Mouse (Mus musculus): ENCODE measurements around the gene Kl. TPM values are rescaled to one million over a fixed set of nuclear protein-coding genes. Genes with fewer than 3 reads are reported as not detected.

Kl gene
- polyA plus RNA-seq, 1 experiment from 2014 or later = 0.46 TPM

DNA sequence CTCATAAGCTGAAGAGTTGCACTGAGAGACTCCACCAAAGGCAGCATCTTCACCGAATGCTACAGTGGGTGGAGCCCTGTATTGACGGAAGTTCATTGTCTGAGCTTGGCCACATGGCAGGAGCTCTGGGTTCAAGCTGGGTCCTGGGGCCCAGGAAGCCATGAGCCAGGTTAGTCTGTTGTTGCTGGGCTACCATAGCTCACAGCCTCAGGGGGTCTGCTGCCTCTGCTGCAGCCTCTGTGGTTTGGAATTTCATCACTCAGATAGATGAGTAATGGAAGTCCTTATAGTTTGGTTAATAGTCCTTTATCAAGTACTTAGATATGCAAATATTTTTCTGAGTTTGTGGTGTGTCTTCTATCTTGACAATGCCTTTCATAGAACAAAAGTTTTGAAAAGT lies 32.4 kb upstream of the Kl start:
- Histone ChIP-seq H3K27me3 (ENCODE audit: control insufficient read depth, insufficient read depth, low read length) (no peaks in the 10 kb centered on the region), H3K4me2 (no peak overlapping the region), H3K27ac (ENCODE audit: low read depth, low read length) (no peak overlapping the region), H3K36me3 (ENCODE audit: control insufficient read depth, insufficient read depth, low read length) (no peaks in the 10 kb centered on the region), H3K9me3 (replicated peaks; ENCODE audit: control insufficient read depth, low read length) (no peaks in the 10 kb centered on the region), H3K9ac (ENCODE audit: low read depth, low read length) (no peak overlapping the region), H3K4me1 (ENCODE audit: control insufficient read depth, insufficient read depth, low read length) (no peaks in the 10 kb centered on the region), H3K4me3 (ENCODE audit: low read depth, low read length) (no peak overlapping the region)
- no peak for ATAC-seq (replicated peaks; ENCODE audit: insufficient number of reproducible peaks, low FRiP score, low TSS enrichment)
- 72% methylated on average over 2 of the region's 2 CpGs for WGBS (ENCODE audit: insufficient replicate concordance)

DNA sequence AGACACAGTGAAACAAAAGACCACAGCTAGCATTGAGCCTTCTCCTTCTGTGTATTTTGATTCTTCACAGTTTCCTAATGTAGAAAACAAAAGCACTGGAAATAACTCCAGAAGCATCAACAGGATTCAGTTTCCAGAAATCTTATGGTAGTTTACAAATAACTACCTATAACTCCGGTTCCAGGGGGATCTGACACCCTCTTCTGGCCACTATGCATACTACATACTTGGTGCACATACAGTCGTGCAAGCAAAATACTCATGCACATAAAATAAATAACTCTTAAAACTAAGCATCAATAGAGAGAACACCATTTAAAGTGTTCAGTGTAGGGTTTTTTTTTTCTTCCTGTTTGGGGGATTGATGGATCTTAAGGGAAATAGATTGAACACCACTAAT lies 23.0 kb upstream of the Kl start:
- Histone ChIP-seq H3K27me3 (ENCODE audit: control insufficient read depth, insufficient read depth, low read length) (no peaks in the 10 kb centered on the region), H3K9me3 (replicated peaks; ENCODE audit: control insufficient read depth, low read length) (0 out of 2 replicates have a peak, but pooled peaks cover 3% of the 10 kb centered on the region), H3K9ac (ENCODE audit: low read depth, low read length) (no peak overlapping the region), H3K27ac (ENCODE audit: low read depth, low read length) (no peak overlapping the region), H3K4me2 (no peak overlapping the region), H3K36me3 (ENCODE audit: control insufficient read depth, insufficient read depth, low read length) (no peaks in the 10 kb centered on the region), H3K4me1 (ENCODE audit: control insufficient read depth, insufficient read depth, low read length) (no peaks in the 10 kb centered on the region), H3K4me3 (ENCODE audit: low read depth, low read length) (no peak overlapping the region)
- 73% methylated on average over 2 of the region's 2 CpGs for WGBS (ENCODE audit: insufficient replicate concordance)
- ATAC-seq (replicated peaks; ENCODE audit: insufficient number of reproducible peaks, low FRiP score, low TSS enrichment) = no peak

DNA sequence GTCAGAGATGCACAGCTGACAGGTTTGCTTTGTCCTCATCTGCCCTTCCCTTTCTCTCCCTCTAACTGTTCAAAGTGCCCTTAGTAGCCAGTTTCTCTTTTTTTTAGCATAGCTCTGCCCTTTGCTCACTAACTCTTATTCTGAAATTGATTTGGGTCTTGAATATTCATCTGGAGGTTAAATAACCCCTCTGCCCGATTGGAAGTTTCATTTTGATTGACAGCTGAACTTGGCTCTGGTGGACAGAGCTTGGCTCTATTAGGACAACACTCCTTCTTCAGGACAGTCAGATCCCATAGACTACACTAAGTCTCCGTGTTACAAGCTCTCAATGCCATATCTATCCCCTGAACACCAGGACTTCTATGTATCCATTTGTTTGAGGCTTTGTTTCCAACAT lies 19.8 kb upstream of the Kl start:
- H3K27me3 ChIP-seq (ENCODE audit: control insufficient read depth, insufficient read depth, low read length) = no peaks in the 10 kb centered on the region
- H3K27ac ChIP-seq (ENCODE audit: low read depth, low read length) = no peak overlapping the region
- H3K4me3 ChIP-seq (ENCODE audit: low read depth, low read length) = no peak overlapping the region
- no peak for ATAC-seq (replicated peaks; ENCODE audit: insufficient number of reproducible peaks, low FRiP score, low TSS enrichment)
- H3K9me3 ChIP-seq (replicated peaks; ENCODE audit: control insufficient read depth, low read length) = no peaks in the 10 kb centered on the region
- 63% methylated on average over 2 of the region's 2 CpGs for WGBS (ENCODE audit: insufficient replicate concordance)
- H3K36me3 ChIP-seq (ENCODE audit: control insufficient read depth, insufficient read depth, low read length) = no peaks in the 10 kb centered on the region
- no peak overlapping the region for H3K9ac ChIP-seq (ENCODE audit: low read depth, low read length)
- H3K4me2 ChIP-seq = no peak overlapping the region
- H3K4me1 ChIP-seq (ENCODE audit: control insufficient read depth, insufficient read depth, low read length) = no peaks in the 10 kb centered on the region

DNA sequence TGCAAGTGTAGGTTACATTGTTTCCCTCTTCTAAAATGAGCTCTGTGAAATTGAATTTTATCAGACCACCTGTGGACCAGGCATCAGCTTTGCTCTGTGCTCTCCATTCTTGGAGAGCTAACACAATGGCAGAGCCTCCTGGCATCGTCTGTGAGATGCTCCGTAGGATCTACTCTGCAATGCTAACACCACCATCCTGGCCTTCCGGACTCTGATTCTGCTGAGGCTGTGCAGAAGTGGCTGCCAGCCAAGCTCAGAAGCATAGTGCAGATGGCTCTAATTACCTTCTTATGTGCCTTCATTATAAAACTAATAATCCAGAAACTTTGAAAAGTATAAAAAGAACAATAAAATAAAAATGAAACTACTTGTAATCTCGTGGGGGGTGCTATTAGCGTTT lies 16.2 kb upstream of the Kl start:
- ATAC-seq (replicated peaks; ENCODE audit: insufficient number of reproducible peaks, low FRiP score, low TSS enrichment) = no peak
- Histone ChIP-seq H3K27me3 (ENCODE audit: control insufficient read depth, insufficient read depth, low read length) (no peaks in the 10 kb centered on the region), H3K4me3 (ENCODE audit: low read depth, low read length) (no peak overlapping the region), H3K9ac (ENCODE audit: low read depth, low read length) (no peak overlapping the region), H3K4me1 (ENCODE audit: control insufficient read depth, insufficient read depth, low read length) (no peaks in the 10 kb centered on the region), H3K36me3 (ENCODE audit: control insufficient read depth, insufficient read depth, low read length) (no peaks in the 10 kb centered on the region), H3K9me3 (replicated peaks; ENCODE audit: control insufficient read depth, low read length) (no peaks in the 10 kb centered on the region), H3K27ac (ENCODE audit: low read depth, low read length) (no peak overlapping the region), H3K4me2 (no peak overlapping the region)
- 54% methylated on average over 5 of the region's 5 CpGs for WGBS (ENCODE audit: insufficient replicate concordance)

DNA sequence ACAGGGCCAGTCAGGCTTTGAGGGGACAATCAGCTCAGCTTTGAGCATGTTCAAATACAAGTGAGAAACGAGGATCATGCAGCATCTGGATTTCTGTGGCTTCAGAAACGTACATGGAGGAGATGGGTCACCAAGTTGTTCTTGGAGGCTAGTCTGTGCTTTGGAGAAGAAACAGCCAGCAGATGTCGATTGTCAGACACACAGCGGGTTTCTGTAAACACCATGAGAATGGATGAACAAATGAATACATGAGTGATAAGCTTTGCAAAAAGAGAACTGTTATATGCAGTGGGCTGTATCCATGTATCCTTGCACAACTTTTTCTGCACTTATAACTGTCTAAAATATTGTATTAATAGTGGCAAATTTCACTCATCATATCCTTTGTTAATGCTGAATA lies 15.6 kb upstream of the Kl start:
- no peak overlapping the region for H3K4me3 ChIP-seq (ENCODE audit: low read depth, low read length)
- H3K9me3 ChIP-seq (replicated peaks; ENCODE audit: control insufficient read depth, low read length) = no peaks in the 10 kb centered on the region
- H3K4me1 ChIP-seq (ENCODE audit: control insufficient read depth, insufficient read depth, low read length) = no peaks in the 10 kb centered on the region
- no peaks in the 10 kb centered on the region for H3K36me3 ChIP-seq (ENCODE audit: control insufficient read depth, insufficient read depth, low read length)
- no peaks in the 10 kb centered on the region for H3K27me3 ChIP-seq (ENCODE audit: control insufficient read depth, insufficient read depth, low read length)
- 69% methylated on average over 4 of the region's 4 CpGs for WGBS (ENCODE audit: insufficient replicate concordance)
- no peak for ATAC-seq (replicated peaks; ENCODE audit: insufficient number of reproducible peaks, low FRiP score, low TSS enrichment)
- no peak overlapping the region for H3K9ac ChIP-seq (ENCODE audit: low read depth, low read length)
- H3K4me2 ChIP-seq = no peak overlapping the region
- H3K27ac ChIP-seq (ENCODE audit: low read depth, low read length) = no peak overlapping the region

DNA sequence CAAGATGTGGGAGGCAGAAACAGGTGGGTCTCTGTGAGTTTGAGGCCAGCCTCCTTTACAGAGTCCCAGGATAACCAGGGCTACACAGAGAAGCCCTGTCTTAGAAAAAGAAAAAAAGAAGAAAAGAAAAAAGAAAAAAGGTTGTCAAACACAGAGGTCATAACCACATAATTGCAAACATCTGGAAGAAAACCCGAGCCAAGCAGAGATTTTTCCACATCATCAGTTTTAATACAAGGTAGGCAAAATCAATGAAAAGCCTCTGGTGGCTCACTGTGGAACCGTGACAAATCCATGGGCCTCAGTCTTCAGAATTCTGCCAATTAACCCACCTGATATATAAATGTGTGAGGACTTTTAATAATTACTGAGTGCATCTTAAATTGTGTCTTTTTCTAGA lies 14.9 kb upstream of the Kl start:
- Histone ChIP-seq H3K9me3 (replicated peaks; ENCODE audit: control insufficient read depth, low read length) (no peaks in the 10 kb centered on the region), H3K27me3 (ENCODE audit: control insufficient read depth, insufficient read depth, low read length) (no peaks in the 10 kb centered on the region), H3K4me2 (no peak overlapping the region), H3K9ac (ENCODE audit: low read depth, low read length) (no peak overlapping the region), H3K27ac (ENCODE audit: low read depth, low read length) (no peak overlapping the region), H3K4me3 (ENCODE audit: low read depth, low read length) (no peak overlapping the region), H3K4me1 (ENCODE audit: control insufficient read depth, insufficient read depth, low read length) (no peaks in the 10 kb centered on the region), H3K36me3 (ENCODE audit: control insufficient read depth, insufficient read depth, low read length) (no peaks in the 10 kb centered on the region)
- WGBS (ENCODE audit: insufficient replicate concordance) = 68% methylated on average over 2 of the region's 2 CpGs
- ATAC-seq (replicated peaks; ENCODE audit: insufficient number of reproducible peaks, low FRiP score, low TSS enrichment) = no peak

DNA sequence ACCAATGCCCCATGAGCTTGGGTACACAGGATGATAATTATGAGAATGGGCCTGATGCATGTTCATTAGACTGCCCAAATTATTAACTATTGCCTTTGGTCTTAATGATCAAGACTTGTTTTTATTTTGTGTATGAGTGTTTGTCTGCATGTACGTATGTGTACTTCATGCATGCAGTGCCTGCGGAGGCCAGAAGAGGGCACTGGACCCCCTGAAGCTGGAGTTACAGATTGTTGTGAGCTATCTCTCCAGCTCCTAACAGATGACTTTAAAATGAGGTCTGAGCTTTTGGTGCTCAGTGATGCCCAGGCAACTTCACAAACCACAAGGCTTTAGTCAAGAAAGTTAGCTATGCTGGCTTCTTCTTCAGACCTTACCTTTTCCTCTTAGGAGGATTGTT lies 6.8 kb upstream of the Kl start:
- no peak for ATAC-seq (replicated peaks; ENCODE audit: insufficient number of reproducible peaks, low FRiP score, low TSS enrichment)
- Histone ChIP-seq H3K36me3 (ENCODE audit: control insufficient read depth, insufficient read depth, low read length) (no peaks in the 10 kb centered on the region), H3K27me3 (ENCODE audit: control insufficient read depth, insufficient read depth, low read length) (no peaks in the 10 kb centered on the region), H3K9me3 (replicated peaks; ENCODE audit: control insufficient read depth, low read length) (no peaks in the 10 kb centered on the region; the same call in 1 of the 2 replicates), H3K9ac (ENCODE audit: low read depth, low read length) (no peak overlapping the region), H3K4me1 (ENCODE audit: control insufficient read depth, insufficient read depth, low read length) (no peaks in the 10 kb centered on the region), H3K4me2 (no peak overlapping the region), H3K27ac (ENCODE audit: low read depth, low read length) (no peak overlapping the region), H3K4me3 (ENCODE audit: low read depth, low read length) (no peak overlapping the region)
- WGBS (ENCODE audit: insufficient replicate concordance) = 91% methylated on average over 2 of the region's 2 CpGs

DNA sequence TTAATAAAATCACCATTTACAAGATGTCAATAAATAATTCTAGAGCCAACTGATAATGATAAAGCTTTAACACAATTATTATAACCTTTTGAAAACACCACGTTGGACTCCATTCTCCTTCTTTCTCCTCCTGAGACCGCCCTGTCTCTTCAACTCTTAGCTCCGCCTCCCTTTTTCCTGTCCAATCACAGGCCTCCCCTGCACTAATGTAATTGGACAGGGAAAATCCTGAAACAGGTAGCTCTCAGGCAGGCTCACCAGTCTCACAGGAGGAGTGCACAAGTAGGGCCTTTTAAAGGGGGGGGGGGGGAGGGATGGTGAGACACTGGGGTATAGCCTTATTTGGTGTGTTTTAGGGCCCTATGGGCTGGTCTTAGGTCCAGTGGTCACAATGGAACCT lies 3.3 kb upstream of the Kl start:
- ATAC-seq (replicated peaks; ENCODE audit: insufficient number of reproducible peaks, low FRiP score, low TSS enrichment) = no peak
- Histone ChIP-seq H3K4me2 (no peak overlapping the region), H3K9ac (ENCODE audit: low read depth, low read length) (no peak overlapping the region), H3K27me3 (ENCODE audit: control insufficient read depth, insufficient read depth, low read length) (peaks cover 30% of the 10 kb centered on the region), H3K4me3 (ENCODE audit: low read depth, low read length) (no peak overlapping the region), H3K36me3 (ENCODE audit: control insufficient read depth, insufficient read depth, low read length) (no peaks in the 10 kb centered on the region), H3K4me1 (ENCODE audit: control insufficient read depth, insufficient read depth, low read length) (peaks cover 12% of the 10 kb centered on the region; the same call in 1 of the 2 replicates), H3K27ac (ENCODE audit: low read depth, low read length) (no peak overlapping the region), H3K9me3 (replicated peaks; ENCODE audit: control insufficient read depth, low read length) (no peaks in the 10 kb centered on the region; the same call in 1 of the 2 replicates)
- WGBS (ENCODE audit: insufficient replicate concordance) = 77% methylated on average over 3 of the region's 3 CpGs

DNA sequence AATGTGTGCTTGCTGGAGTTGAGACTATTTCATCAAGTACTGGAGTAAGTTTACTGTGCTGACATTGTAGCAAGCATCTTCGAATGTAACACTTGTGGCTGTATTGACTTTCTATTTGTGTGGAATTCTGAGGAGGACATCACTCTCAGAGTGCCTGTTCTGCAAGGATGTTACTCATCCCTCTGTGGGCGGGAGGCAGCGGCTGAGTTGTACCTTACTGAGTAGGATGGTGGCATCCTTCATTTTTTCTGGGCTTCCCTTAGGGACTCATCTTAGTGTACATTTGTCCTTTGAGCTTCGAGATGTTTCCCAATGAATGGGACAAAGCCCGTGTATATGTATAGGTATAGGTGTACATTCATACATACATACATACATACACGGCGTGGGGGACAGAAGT lies 1.1 kb upstream of the Kl start:
- Histone ChIP-seq H3K27me3 (ENCODE audit: control insufficient read depth, insufficient read depth, low read length) (peaks cover 43% of the 10 kb centered on the region), H3K4me1 (ENCODE audit: control insufficient read depth, insufficient read depth, low read length) (peaks cover 12% of the 10 kb centered on the region; the same call in 1 of the 2 replicates), H3K9ac (ENCODE audit: low read depth, low read length) (no peak overlapping the region), H3K9me3 (replicated peaks; ENCODE audit: control insufficient read depth, low read length) (no peaks in the 10 kb centered on the region), H3K36me3 (ENCODE audit: control insufficient read depth, insufficient read depth, low read length) (no peaks in the 10 kb centered on the region), H3K27ac (ENCODE audit: low read depth, low read length) (no peak overlapping the region), H3K4me2 (no peak overlapping the region), H3K4me3 (ENCODE audit: low read depth, low read length) (no peak overlapping the region)
- ATAC-seq (replicated peaks; ENCODE audit: insufficient number of reproducible peaks, low FRiP score, low TSS enrichment) = no peak
- 83% methylated on average over 7 of the region's 7 CpGs for WGBS (ENCODE audit: insufficient replicate concordance)

Measured in heart, embryonic 11.5 days (tissue).